Mouse (Mus musculus) hindbrain, embryonic 14.5 days (tissue): ENCODE results near the gene Pigr. TPM values are rescaled to one million over a fixed set of nuclear protein-coding genes. Genes with fewer than 3 reads are reported as not detected.

Experiments used
- ATAC-seq: fragments of 200-750 bp; cut with Nextera tagmentation; 2 replicates; pipeline ENCODE4 v1.8.0; 2017; ENCODE audit warnings: moderate number of reproducible peaks, mild to moderate bottlenecking, moderate TSS enrichment, moderate library complexity; ENCODE audit not compliant: low FRiP score
- DNase-seq: peaks from one replicate; pipeline ENCODE4 v3.0.0-alpha.2; 2015; ENCODE audit warnings: low spot score
- H3K27ac ChIP-seq: fragments of 300-500 bp; sonication (generic); 2 replicates; pipeline ENCODE4 v1.5.1; 2014; ENCODE audit warnings: mild to moderate bottlenecking, moderate library complexity
- H3K27me3 ChIP-seq: fragments of 300-500 bp; sonication (generic); 2 replicates; pipeline ENCODE4 v1.6.1; 2014; ENCODE audit warnings: mild to moderate bottlenecking, low read length, mixed read lengths; ENCODE audit not compliant: control insufficient read depth, insufficient read depth
- H3K36me3 ChIP-seq: fragments of 300-500 bp; sonication (generic); replicated peaks from 2 replicates; pipeline ENCODE4 v1.6.1; 2014; ENCODE audit not compliant: control insufficient read depth, insufficient read depth
- H3K4me1 ChIP-seq: fragments of 300-500 bp; sonication (generic); replicated peaks from 2 replicates; pipeline ENCODE4 v1.6.1; 2014; ENCODE audit warnings: antibody characterized with exemption, low read length, mixed read lengths; ENCODE audit not compliant: control insufficient read depth, insufficient read depth
- H3K4me2 ChIP-seq: fragments of 300-500 bp; sonication (generic); replicated peaks from 2 replicates; pipeline ENCODE4 v1.6.1; 2014; ENCODE audit warnings: mild to moderate bottlenecking, moderate library complexity
- H3K4me3 ChIP-seq: fragments of 300-500 bp; sonication (generic); replicated peaks from 2 replicates; pipeline ENCODE4 v1.5.1; 2014; ENCODE audit warnings: mild to moderate bottlenecking, low read length
- H3K9ac ChIP-seq: fragments of 300-500 bp; sonication (generic); 2 replicates; pipeline ENCODE4 v1.6.1; 2014
- H3K9me3 ChIP-seq: fragments of 300-500 bp; sonication (generic); 2 replicates; pipeline ENCODE4 v1.6.1; 2016; ENCODE audit warnings: low read length; ENCODE audit not compliant: control insufficient read depth
- WGBS: fragments of 180-500 bp; shearing (Covaris S2); extraction: QIAGEN DNeasy Blood & Tissue Kit; methylation state at CpG from one replicate; pipeline ENCODE4 v1.1.7; 2014; 5-methylcytosine and 5-hydroxymethylcytosine counted together
- polyA plus RNA-seq: library from polyadenylated mRNA; unstranded; fragments of >200 nt; fragmentation: Nextera tagmentation; extraction: Ambion mirVana; gene quantifications from 2 replicates; pipeline ENCODE4 v1.2.1, GENCODE M21; 2014

Gene Pigr
- polyA plus RNA-seq, 1 experiment from 2014 or later, result not detected

GRCm38 (mm10) chr1:130872912-130873311 is 46.4 kb downstream of the Pigr start:
- H3K27ac ChIP-seq, result no peak overlapping the region
- peaks cover 7% of the 10 kb centered on the region; the same call in 1 of the 2 replicates for H3K27me3 ChIP-seq
- 90% methylated on average over 2 of the region's 2 CpGs for WGBS
- DNase-seq (no peak), ATAC-seq (no peak)
- H3K4me1 ChIP-seq, result no peaks in the 10 kb centered on the region
- H3K9ac ChIP-seq, result no peak overlapping the region
- no peak overlapping the region for H3K4me3 ChIP-seq
- no peaks in the 10 kb centered on the region for H3K36me3 ChIP-seq
- no peak overlapping the region for H3K4me2 ChIP-seq
- no peaks in the 10 kb centered on the region for H3K9me3 ChIP-seq

- H3K27me3 ChIP-seq, result peaks cover 13% of the 10 kb centered on the region; the same call in 1 of the 2 replicates
- H3K9me3 ChIP-seq, result no peaks in the 10 kb centered on the region
- H3K27ac ChIP-seq, result no peak overlapping the region
- H3K4me3 ChIP-seq, result no peak overlapping the region
- DNase-seq, result peak; percentile 76
- no peak overlapping the region for H3K9ac ChIP-seq
- H3K4me1 ChIP-seq, result no peaks in the 10 kb centered on the region
- no peaks in the 10 kb centered on the region for H3K36me3 ChIP-seq
- no peak overlapping the region for H3K4me2 ChIP-seq
- 31% methylated on average over 3 of the region's 3 CpGs for WGBS
- ATAC-seq, result peak; percentile 79
Measured at GRCm38 (mm10) chr1:130875139-130875538, 48.7 kb downstream of the Pigr start.

- H3K9me3 ChIP-seq, result no peaks in the 10 kb centered on the region
- 85% methylated on average over 3 of the region's 3 CpGs for WGBS
- H3K36me3 ChIP-seq, result no peaks in the 10 kb centered on the region
- no peak overlapping the region for H3K27ac ChIP-seq
- no peak overlapping the region for H3K9ac ChIP-seq
- ATAC-seq, result no peak
- H3K4me3 ChIP-seq, result no peak overlapping the region
- H3K27me3 ChIP-seq, result peaks cover 13% of the 10 kb centered on the region; the same call in 1 of the 2 replicates
- H3K4me2 ChIP-seq, result no peak overlapping the region
- DNase-seq, result no peak
- H3K4me1 ChIP-seq, result no peaks in the 10 kb centered on the region
Measured at GRCm38 (mm10) chr1:130875910-130876309, 49.4 kb downstream of the Pigr start.

GRCm38 (mm10) chr1:130876931-130877509 is 50.5 kb downstream of the Pigr start:
- Histone ChIP-seq H3K4me3 (no peak overlapping the region), H3K27ac (no peak overlapping the region), H3K4me2 (no peak overlapping the region), H3K36me3 (no peaks in the 10 kb centered on the region), H3K27me3 (peaks cover 13% of the 10 kb centered on the region; the same call in 1 of the 2 replicates), H3K4me1 (no peaks in the 10 kb centered on the region), H3K9me3 (no peaks in the 10 kb centered on the region), H3K9ac (no peak overlapping the region)
- ATAC-seq (no peak), DNase-seq (peak; percentile 93)
- 24% methylated on average over 3 of the region's 3 CpGs for WGBS

- Histone ChIP-seq H3K36me3 (no peaks in the 10 kb centered on the region), H3K9ac (peak overlapping the region; percentile 60), H3K27me3 (peaks cover 13% of the 10 kb centered on the region; the same call in 1 of the 2 replicates), H3K9me3 (no peaks in the 10 kb centered on the region), H3K4me2 (peak overlapping the region; percentile 76), H3K4me1 (no peaks in the 10 kb centered on the region), H3K4me3 (peak overlapping the region; percentile 47), H3K27ac (no peak overlapping the region)
- 3% methylated on average over 43 of the region's 43 CpGs for WGBS
- peak; percentile 72 for ATAC-seq
- peak; percentile 47 for DNase-seq
Measured at GRCm38 (mm10) chr1:130877889-130878614, 51.6 kb downstream of the Pigr start.

- Histone ChIP-seq H3K4me3 (no peak overlapping the region), H3K27ac (no peak overlapping the region), H3K27me3 (peaks cover 13% of the 10 kb centered on the region; the same call in 1 of the 2 replicates), H3K9me3 (no peaks in the 10 kb centered on the region), H3K9ac (no peak overlapping the region), H3K4me2 (no peak overlapping the region), H3K36me3 (no peaks in the 10 kb centered on the region), H3K4me1 (no peaks in the 10 kb centered on the region)
- no peak for ATAC-seq
- no peak for DNase-seq
- 96% methylated on average over 7 of the region's 7 CpGs for WGBS
Measured at GRCm38 (mm10) chr1:130879927-130880326, 53.4 kb downstream of the Pigr start.

GRCm38 (mm10) chr1:130883146-130883545 is 56.7 kb downstream of the Pigr start:
- WGBS, result 89% methylated on average over 4 of the region's 4 CpGs
- Histone ChIP-seq H3K36me3 (no peaks in the 10 kb centered on the region), H3K4me2 (no peak overlapping the region), H3K27me3 (0 out of 2 replicates have a peak, but pooled peaks cover 4% of the 10 kb centered on the region), H3K27ac (no peak overlapping the region), H3K4me3 (no peak overlapping the region), H3K9ac (no peak overlapping the region), H3K9me3 (no peaks in the 10 kb centered on the region), H3K4me1 (no peaks in the 10 kb centered on the region)
- no peak for DNase-seq
- ATAC-seq, result no peak

- Histone ChIP-seq H3K4me3 (no peak within 1 kb of the TSS), H3K9ac (no peak within 1 kb of the TSS), H3K27ac (no peak within 1 kb of the TSS), H3K27me3 (no peaks in the 10 kb centered on the region), H3K4me2 (no peak within 1 kb of the TSS), H3K4me1 (no peaks in the 10 kb centered on the region), H3K36me3 (no peaks in the 10 kb centered on the region), H3K9me3 (no peaks in the 10 kb centered on the region)
- ATAC-seq (no peak), DNase-seq (no peak)
Measured at GRCm38 (mm10) chr1:130887354-130887753, 60.9 kb downstream of the Pigr start, which contains the start of gene Il24. Gene Il24 (minus strand): TSS chr1:130887454.

GRCm38 (mm10) chr1:130892446-130892845 is 66.0 kb downstream of the Pigr start:
- ATAC-seq, result no peak

More at GRCm38 (mm10) chr1:130892446-130892845, 66.0 kb downstream of the Pigr start:
- DNase-seq, result no peak
- Histone ChIP-seq H3K27me3 (no peaks in the 10 kb centered on the region), H3K9ac (no peak overlapping the region), H3K4me2 (no peak overlapping the region), H3K4me3 (no peak overlapping the region), H3K36me3 (no peaks in the 10 kb centered on the region), H3K9me3 (no peaks in the 10 kb centered on the region), H3K27ac (no peak overlapping the region), H3K4me1 (no peaks in the 10 kb centered on the region)
- 73% methylated on average over 1 of the region's 1 CpGs for WGBS
